Mouse (Mus musculus) embryonic facial prominence, embryonic 11.5 days (tissue): Measurements from ENCODE around the gene Lipt2. TPM values are rescaled to one million over a fixed set of nuclear protein-coding genes. Genes with fewer than 3 reads are reported as not detected.

Source experiments
- polyA plus RNA-seq: library from polyadenylated mRNA; unstranded; fragments of >200 nt; fragmentation: Nextera tagmentation; extraction: Ambion mirVana; gene quantifications from 2 replicates; pipeline ENCODE4 v1.2.1, GENCODE M21; 2014

The Lipt2 gene
- polyA plus RNA-seq, 1 experiment from 2014 or later: 26.4 TPM

Other genes starting within 250 kb of the Lipt2 start
- gene Rnf169, start 178.8 kb upstream of the Lipt2 start, polyA plus RNA-seq: 6.9 and 7.4 TPM in 2 replicates
- 0.49 and 1.3 TPM in 2 replicates for gene Chrdl2, start 153.1 kb upstream of the Lipt2 start, polyA plus RNA-seq
- gene Pold3, start 37.7 kb upstream of the Lipt2 start, polyA plus RNA-seq: 99.9 and 110 TPM in 2 replicates
- 13.7 and 16.9 TPM in 2 replicates for gene Kcne3, start 17.2 kb downstream of the Lipt2 start, polyA plus RNA-seq
- gene Pgm2l1, start 68.1 kb downstream of the Lipt2 start, polyA plus RNA-seq: 6.2 and 6.7 TPM in 2 replicates
- 10.2 and 11.4 TPM in 2 replicates for gene P4ha3, start 126.2 kb downstream of the Lipt2 start, polyA plus RNA-seq
- 32.4 and 32.8 TPM in 2 replicates for gene C2cd3, start 213.0 kb downstream of the Lipt2 start, polyA plus RNA-seq
- gene Ppme1, start 213.0 kb downstream of the Lipt2 start, polyA plus RNA-seq: 68.9 and 69.9 TPM in 2 replicates